ENCODE assay signal across 7 mouse cellular contexts in genomic region chr6:51524321-51524931, GRCm38 (mm10). TPM values are rescaled to one million over a fixed set of nuclear protein-coding genes. Genes with fewer than 3 reads are reported as not detected.
DNase-seq lines count a peak whose midpoint lies in the region; ATAC-seq and TF ChIP-seq lines count a peak whose summit lies in the region.

No protein-coding gene starts in this region.

- in situ Hi-C loops in CH12.LX (cut with MboI; ENCODE audit: low pct_ligation_motif_present, low pct_unique_long_range_greater_than_20kb, low sequenced_read_pairs), result no loop called here

- H3K4me2 ChIP-seq in CH12.LX (ENCODE audit: insufficient read depth, low read depth, poor library complexity, severe bottlenecking), result peak overlapping the region; percentile 87
- H3K4me2 ChIP-seq in stomach, postnatal 0 days (replicated peaks; ENCODE audit: low read depth), result peak overlapping the region; percentile 94

- no peak for TF ChIP-seq RAD21 in CH12.LX (IDR thresholded peaks at IDR 0.05; ENCODE audit: low read depth, low read length)

- H3K9me3 ChIP-seq in CH12.LX (replicated peaks; ENCODE audit: low read length), result no peaks in the 10 kb centered on the region
- H3K9me3 ChIP-seq in heart, embryonic 10.5 days, result no peaks in the 10 kb centered on the region
- no peaks in the 10 kb centered on the region for H3K9me3 ChIP-seq in midbrain, embryonic 10.5 days (replicated peaks)
- no peaks in the 10 kb centered on the region for H3K9me3 ChIP-seq in stomach, postnatal 0 days (ENCODE audit: control insufficient read depth, low read length)

- TF ChIP-seq CTCF in CH12.LX (conservative IDR thresholded peaks at IDR 0.05 in 1 of 2, IDR thresholded peaks at IDR 0.05 in 1 of 2; ENCODE audit: low read depth in 2 of 2, low read length in 2 of 2), result no peak
- no peak for TF ChIP-seq CTCF in stomach, postnatal 0 days (IDR thresholded peaks at IDR 0.05; ENCODE audit: low read depth)

- 2% methylated on average over 21 of the region's 21 CpGs for WGBS in heart, embryonic 10.5 days
- 2% methylated on average over 20 of the region's 21 CpGs for WGBS in midbrain, embryonic 10.5 days
- WGBS in stomach, postnatal 0 days, result 2% methylated on average over 20 of the region's 21 CpGs

- no peak for TF ChIP-seq POLR2A in CH12.LX (IDR thresholded peaks at IDR 0.05; ENCODE audit: low read depth, low read length)

- peak overlapping the region; percentile 74 to 87 (median 82) for H3K4me3 ChIP-seq in CH12.LX (replicated peaks in 1 of 3; ENCODE audit: low read depth in 2 of 3, low read length in 2 of 3, poor library complexity in 1 of 3)
- peak overlapping the region; percentile 88 for H3K4me3 ChIP-seq in heart, embryonic 10.5 days
- H3K4me3 ChIP-seq in midbrain, embryonic 10.5 days, result peak overlapping the region; percentile 84
- H3K4me3 ChIP-seq in stomach, postnatal 0 days (ENCODE audit: low read depth, low read length), result peak overlapping the region; percentile 57

- no peaks in the 10 kb centered on the region; the same call in 1 of the 2 replicates for H3K79me2 ChIP-seq in CH12.LX (replicated peaks; ENCODE audit: control insufficient read depth, extremely low read depth, insufficient read depth, poor library complexity, severe bottlenecking)

- peaks cover 2 to 17% of the 10 kb centered on the region in 2 experiments; a peak in 2 of 4 replicates for H3K4me1 ChIP-seq in CH12.LX (ENCODE audit: control insufficient read depth in 1 of 2, insufficient read depth in 2 of 2)
- H3K4me1 ChIP-seq in heart, embryonic 10.5 days, result peaks cover 11% of the 10 kb centered on the region
- peaks cover 36% of the 10 kb centered on the region for H3K4me1 ChIP-seq in midbrain, embryonic 10.5 days
- no peaks in the 10 kb centered on the region for H3K4me1 ChIP-seq in stomach, postnatal 0 days (replicated peaks; ENCODE audit: control insufficient read depth, insufficient read depth)

- ATAC-seq in stomach, postnatal 0 days (ENCODE audit: low FRiP score, low TSS enrichment), result peak; percentile 16; the same call in 1 of the 2 replicates

- H3K9ac ChIP-seq in CH12.LX (ENCODE audit: insufficient read depth, low read depth), result peak overlapping the region; percentile 96
- peak overlapping the region; percentile 68 for H3K9ac ChIP-seq in stomach, postnatal 0 days (ENCODE audit: low read length)

- no peak overlapping the region for H3K27ac ChIP-seq in CH12.LX (ENCODE audit: insufficient read depth, low read depth)
- peak overlapping the region; percentile 94 for H3K27ac ChIP-seq in heart, embryonic 10.5 days
- peak overlapping the region; percentile 92 for H3K27ac ChIP-seq in midbrain, embryonic 10.5 days (replicated peaks)
- no peak overlapping the region for H3K27ac ChIP-seq in stomach, postnatal 0 days (replicated peaks)

- no peaks in the 10 kb centered on the region for H3K27me3 ChIP-seq in CH12.LX (replicated peaks)
- no peaks in the 10 kb centered on the region for H3K27me3 ChIP-seq in heart, embryonic 10.5 days (ENCODE audit: insufficient read depth, poor library complexity, severe bottlenecking)
- no peaks in the 10 kb centered on the region for H3K27me3 ChIP-seq in midbrain, embryonic 10.5 days (ENCODE audit: low read depth, poor library complexity, severe bottlenecking)
- H3K27me3 ChIP-seq in stomach, postnatal 0 days (ENCODE audit: control insufficient read depth, insufficient read depth, low read length), result no peaks in the 10 kb centered on the region

- intact Hi-C loops in left cerebral cortex, postnatal 14 days (cut with DNase I), result no loop called here

- dilution Hi-C loops in CH12.LX (cut with MboI; ENCODE audit: extremely low pct_ligation_motif_present, extremely low pct_unique_long_range_greater_than_20kb, low sequenced_read_pairs), result no loop called here

- no peak for TF ChIP-seq EP300 in CH12.LX (IDR thresholded peaks at IDR 0.05; ENCODE audit: low read length)
- TF ChIP-seq EP300 in stomach, postnatal 0 days (optimal IDR thresholded peaks at IDR 0.05), result no peak

- peaks cover 2 to 10% of the 10 kb centered on the region in 2 experiments for H3K36me3 ChIP-seq in CH12.LX (replicated peaks in 1 of 2; ENCODE audit: control insufficient read depth in 1 of 2, insufficient read depth in 1 of 2, low read length in 1 of 2)
- H3K36me3 ChIP-seq in heart, embryonic 10.5 days, result no peaks in the 10 kb centered on the region
- no peaks in the 10 kb centered on the region for H3K36me3 ChIP-seq in midbrain, embryonic 10.5 days
- no peaks in the 10 kb centered on the region for H3K36me3 ChIP-seq in stomach, postnatal 0 days (ENCODE audit: control insufficient read depth, insufficient read depth, low read length)

- DNase-seq in A20 (ENCODE audit: low read depth, low spot score) (peak; percentile 71), CH12.LX (ENCODE audit: extremely low read depth) (peak; percentile 58)
- DNase-seq in cerebellum, postnatal 25 days, result peak; percentile 36
- DNase-seq in heart, embryonic 10.5 days (ENCODE audit: low spot score), result peak; percentile 88
- peak; percentile 40 to 54 for DNase-seq in left cerebral cortex, postnatal 14 days (ENCODE audit: low spot score in 2 of 2)
- peak; percentile 90 for DNase-seq in midbrain, embryonic 10.5 days (ENCODE audit: low spot score)
- DNase-seq in stomach, postnatal 0 days (ENCODE audit: low spot score), result peak; percentile 22

TF ChIP-seq in CH12.LX, 34 proteins besides CTCF, POLR2A, EP300 and RAD21:
- TF ChIP-seq MAZ (IDR thresholded peaks at IDR 0.05; ENCODE audit: low read depth, low read length), result no peak; the same call in 1 of the 2 replicates
- TF ChIP-seq MEF2A (IDR thresholded peaks at IDR 0.05; ENCODE audit: borderline replicate concordance, low read depth, low read length), result no peak
- 0 out of 2 replicates have a peak, but pooled peaks have one; percentile 12 for TF ChIP-seq TBP (conservative IDR thresholded peaks at IDR 0.05; ENCODE audit: low read depth, low read length)
- TF ChIP-seq MYC (IDR thresholded peaks at IDR 0.05; ENCODE audit: low read depth, low read length), result 0 out of 2 replicates have a peak, but pooled peaks have one; percentile 22
- TF ChIP-seq ELF1 (IDR thresholded peaks at IDR 0.05; ENCODE audit: low read depth, low read length), result 0 out of 2 replicates have a peak, but pooled peaks have one; percentile 26
- TF ChIP-seq MXI1 (IDR thresholded peaks at IDR 0.05; ENCODE audit: low read depth, low read length), result peak; percentile 63

RNA-seq across cellular contexts. Expression of gene Snx10, which starts 0.7 kb away (rescaled TPM):
- total RNA-seq in CH12.LX (2012; rRNA removed) (25.1 and 27.6 TPM in 2 replicates), CH12.LX (2014; rRNA removed) (84.7 and 92.0 TPM in 2 replicates)
- 46.2 and 54.9 TPM in 2 replicates for polyA plus RNA-seq in CH12.LX (2012; ENCODE audit: insufficient read length, low read depth)
- polyA plus RNA-seq in heart, embryonic 10.5 days (2016; fragmentation: Nextera tagmentation; extraction: Ambion mirVana), result 24.5 and 24.8 TPM in 2 replicates
- total RNA-seq in left cerebral cortex, postnatal 14 days (2021), result 100 to 1,000 TPM; 114 to 116 TPM
- polyA plus RNA-seq in midbrain, embryonic 10.5 days (2016; fragmentation: Nextera tagmentation; extraction: Ambion mirVana), result 37.0 and 40.9 TPM in 2 replicates
- 16.9 and 17.4 TPM in 2 replicates for polyA plus RNA-seq in stomach, postnatal 0 days (2015; fragmentation: Nextera tagmentation; extraction: Ambion mirVana)

RNA-seq across cellular contexts. Expression of gene Cbx3, which starts 54.3 kb away (rescaled TPM):
- 145 and 199 TPM in 2 replicates for total RNA-seq in CH12.LX (2012; rRNA removed)
- 300 and 350 TPM in 2 replicates for total RNA-seq in CH12.LX (2014; rRNA removed)
- 197 and 258 TPM in 2 replicates for polyA plus RNA-seq in CH12.LX (2012; ENCODE audit: insufficient read length, low read depth)
- polyA plus RNA-seq in heart, embryonic 10.5 days (2016; fragmentation: Nextera tagmentation; extraction: Ambion mirVana), result 382 and 501 TPM in 2 replicates
- total RNA-seq in left cerebral cortex, postnatal 14 days (2021), result 100 to 1,000 TPM; 143 to 159 TPM
- 692 and 722 TPM in 2 replicates for polyA plus RNA-seq in midbrain, embryonic 10.5 days (2016; fragmentation: Nextera tagmentation; extraction: Ambion mirVana)
- 209 and 224 TPM in 2 replicates for polyA plus RNA-seq in stomach, postnatal 0 days (2015; fragmentation: Nextera tagmentation; extraction: Ambion mirVana)

RNA-seq across cellular contexts. Expression of gene Hnrnpa2b1, which starts 54.7 kb away (rescaled TPM):
- total RNA-seq in CH12.LX (2012; rRNA removed), result 500 and 668 TPM in 2 replicates
- 710 and 855 TPM in 2 replicates for total RNA-seq in CH12.LX (2014; rRNA removed)
- polyA plus RNA-seq in CH12.LX (2012; ENCODE audit: insufficient read length, low read depth), result 1,854 and 1,994 TPM in 2 replicates
- polyA plus RNA-seq in heart, embryonic 10.5 days (2016; fragmentation: Nextera tagmentation; extraction: Ambion mirVana), result 1,335 and 1,445 TPM in 2 replicates
- total RNA-seq in left cerebral cortex, postnatal 14 days (2021), result 100 to 1,000 TPM; 446 to 458 TPM
- 2,311 and 2,476 TPM in 2 replicates for polyA plus RNA-seq in midbrain, embryonic 10.5 days (2016; fragmentation: Nextera tagmentation; extraction: Ambion mirVana)
- polyA plus RNA-seq in stomach, postnatal 0 days (2015; fragmentation: Nextera tagmentation; extraction: Ambion mirVana), result 525 and 543 TPM in 2 replicates

Comparison
In these comparisons a context has a peak if more than half of its experiments do, and no peak if none do; other contexts are left out.
1. DNase-seq: peak in every context shown above with its lines; median percentile 90 in midbrain, embryonic 10.5 days; 88 in heart, embryonic 10.5 days; 71 in A20; 58 in CH12.LX; 47 in left cerebral cortex, postnatal 14 days; 36 in cerebellum, postnatal 25 days; 22 in stomach, postnatal 0 days.
2. H3K27ac ChIP-seq: peak in heart, embryonic 10.5 days (single experiment) and midbrain, embryonic 10.5 days (single experiment); none in CH12.LX (single experiment) and stomach, postnatal 0 days (single experiment).
3. Peak in every context shown above with its lines, with median percentiles within 50 percentile points of each other: H3K4me3 ChIP-seq.